Mouse (Mus musculus) MEL (cell line): ENCODE data around the gene Trim10.

Experiments
- CTCF ChIP-seq, 3 experiments: IDR thresholded peaks in 2 of 3; conservative IDR thresholded peaks in 1 of 3; 2 replicates each; pipeline ENCODE4 v1.5.1; 2011 to 2012; ENCODE audit warnings: low read length in 3 of 3, low read depth in 2 of 3, mild to moderate bottlenecking in 2 of 3, improper control_type of control experiment in 1 of 3, inconsistent platforms in 1 of 3, mixed read lengths in 1 of 3, moderate library complexity in 1 of 3; ENCODE audit not compliant: control insufficient read depth in 1 of 3, insufficient read depth in 1 of 3, poor library complexity in 1 of 3, severe bottlenecking in 1 of 3
- MAX ChIP-seq: IDR thresholded peaks from 2 replicates; pipeline ENCODE4 v1.6.1; 2011; ENCODE audit warnings: low read length, improper control_type of control experiment
- POLR2A ChIP-seq, 2 experiments: IDR thresholded peaks; 2 replicates each; pipeline ENCODE4 v1.6.1; 2011 to 2012; ENCODE audit warnings: low read length in 2 of 2, mild to moderate bottlenecking in 2 of 2, control low read depth in 1 of 2, improper control_type of control experiment in 1 of 2, low read depth in 1 of 2, moderate library complexity in 1 of 2; ENCODE audit not compliant: control insufficient read depth in 1 of 2, insufficient read depth in 1 of 2, poor library complexity in 1 of 2

GRCm38 (mm10) chr17:36885132-36885790, 15.9 kb downstream of the Trim10 start:
- no peak for TF ChIP-seq POLR2A (IDR thresholded peaks at IDR 0.05; ENCODE audit: control insufficient read depth in 1 of 2, insufficient read depth in 1 of 2, low read depth in 1 of 2, low read length in 2 of 2, poor library complexity in 1 of 2)
- no peak for TF ChIP-seq MAX
- TF ChIP-seq CTCF (IDR thresholded peaks at IDR 0.05 in 2 of 3, conservative IDR thresholded peaks at IDR 0.05 in 1 of 3; ENCODE audit: control insufficient read depth in 1 of 3, insufficient read depth in 1 of 3, low read depth in 2 of 3, low read length in 3 of 3, poor library complexity in 1 of 3, severe bottlenecking in 1 of 3): no peak
